Mouse (Mus musculus): Measurements from ENCODE around the gene Pip5k1a.

Gene Pip5k1a

GRCm38 (mm10) chr3:95015337-95015872, 91.3 kb downstream of the Pip5k1a start, which contains the start of gene Zfp687:
Gene Zfp687 (minus strand): TSS chr3:95015448.
- in situ Hi-C loops (cut with MboI; ENCODE audit: low pct_unique_long_range_greater_than_20kb in 1 of 2, low sequenced_read_pairs in 2 of 2, unreplicated experiment in 1 of 2) = no loop called here

GRCm38 (mm10) chr3:95014428-95015151, 92.1 kb downstream of the Pip5k1a start:
- in situ Hi-C loops (cut with MboI; ENCODE audit: low pct_unique_long_range_greater_than_20kb in 1 of 2, low sequenced_read_pairs in 2 of 2, unreplicated experiment in 1 of 2) = no loop called here

GRCm38 (mm10) chr3:95013699-95014427, 92.9 kb downstream of the Pip5k1a start:
- in situ Hi-C loops (cut with MboI; ENCODE audit: low pct_unique_long_range_greater_than_20kb in 1 of 2, low sequenced_read_pairs in 2 of 2, unreplicated experiment in 1 of 2) = no loop called here

GRCm38 (mm10) chr3:95012982-95013381, 93.7 kb downstream of the Pip5k1a start:
- in situ Hi-C loops (cut with MboI; ENCODE audit: low pct_unique_long_range_greater_than_20kb in 1 of 2, low sequenced_read_pairs in 2 of 2, unreplicated experiment in 1 of 2) = no loop called here

GRCm38 (mm10) chr3:95010396-95010795, 96.3 kb downstream of the Pip5k1a start:
- in situ Hi-C loops (cut with MboI; ENCODE audit: low pct_unique_long_range_greater_than_20kb in 1 of 2, low sequenced_read_pairs in 2 of 2, unreplicated experiment in 1 of 2) = no loop called here
